Mouse (Mus musculus) G1E (cell line): ENCODE results near the gene Mllt3.

ENCODE experiments used
- CTCF ChIP-seq: IDR thresholded peaks from 2 replicates; pipeline ENCODE4 v1.5.1; 2012; ENCODE audit warnings: low read depth, low read length, inconsistent platforms, mixed read lengths
- GATA1 ChIP-seq: IDR thresholded peaks from 2 replicates; pipeline ENCODE4 v1.6.1; 2012; ENCODE audit warnings: borderline replicate concordance, low read length, inconsistent platforms, mixed read lengths
- GATA2 ChIP-seq: IDR thresholded peaks from 2 replicates; pipeline ENCODE4 v1.6.1; 2012; ENCODE audit warnings: low read depth, low read length, inconsistent platforms, borderline replicate concordance
- POLR2AphosphoS5 ChIP-seq: IDR thresholded peaks from 2 replicates; pipeline ENCODE4 v1.6.1; 2012; ENCODE audit warnings: low read depth, low read length, inconsistent platforms; ENCODE audit not compliant: insufficient replicate concordance
- TAL1 ChIP-seq: conservative IDR thresholded peaks from 2 replicates; pipeline ENCODE4 v1.6.1; 2012; ENCODE audit warnings: low read depth, low read length, inconsistent platforms, mixed read lengths

GRCm38 (mm10) chr4:87739524-87740128 is 293.5 kb downstream of the Mllt3 start:
- TF ChIP-seq CTCF (no peak), GATA1 (no peak), TAL1 (no peak), POLR2AphosphoS5 (no peak), GATA2 (no peak)
